Mouse (Mus musculus) right cerebral cortex, adult 18-20 months (tissue): ENCODE data around the gene Csrnp3.
"Not testable (repeated sequence)": the region's sequence is repeated elsewhere in the genome, so short reads cannot be mapped to it uniquely, and the experiment has no call there.

Experiments
- DNase-seq: peaks from one replicate; pipeline ENCODE4 v3.0.0; 2022; ENCODE audit warnings: mixed read lengths

Csrnp3 gene

DNA sequence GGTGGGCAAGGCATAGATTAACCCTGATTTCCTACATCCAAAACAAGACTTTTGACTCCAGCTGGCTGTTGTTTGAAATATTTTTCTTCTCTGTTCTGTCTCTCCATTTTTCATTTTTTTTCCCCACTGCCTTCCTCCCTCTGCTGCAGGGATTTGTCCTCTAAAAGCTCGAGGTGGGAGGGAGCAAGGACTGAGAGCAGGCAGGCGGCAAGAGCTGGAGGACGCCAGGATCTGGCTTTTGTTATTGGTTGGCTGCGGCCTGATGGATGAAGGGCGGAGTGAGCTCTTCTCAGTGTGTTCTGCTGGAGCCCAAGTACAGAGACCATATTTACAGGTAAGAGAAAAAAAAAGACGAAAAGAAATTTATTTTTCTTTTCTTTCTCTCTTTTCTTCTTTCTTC lies at the start of gene Csrnp3:
TSS of gene Csrnp3 (plus strand) at position 217 of the 400 bp plus-strand sequence.
- DNase-seq: peak; percentile 89

DNA sequence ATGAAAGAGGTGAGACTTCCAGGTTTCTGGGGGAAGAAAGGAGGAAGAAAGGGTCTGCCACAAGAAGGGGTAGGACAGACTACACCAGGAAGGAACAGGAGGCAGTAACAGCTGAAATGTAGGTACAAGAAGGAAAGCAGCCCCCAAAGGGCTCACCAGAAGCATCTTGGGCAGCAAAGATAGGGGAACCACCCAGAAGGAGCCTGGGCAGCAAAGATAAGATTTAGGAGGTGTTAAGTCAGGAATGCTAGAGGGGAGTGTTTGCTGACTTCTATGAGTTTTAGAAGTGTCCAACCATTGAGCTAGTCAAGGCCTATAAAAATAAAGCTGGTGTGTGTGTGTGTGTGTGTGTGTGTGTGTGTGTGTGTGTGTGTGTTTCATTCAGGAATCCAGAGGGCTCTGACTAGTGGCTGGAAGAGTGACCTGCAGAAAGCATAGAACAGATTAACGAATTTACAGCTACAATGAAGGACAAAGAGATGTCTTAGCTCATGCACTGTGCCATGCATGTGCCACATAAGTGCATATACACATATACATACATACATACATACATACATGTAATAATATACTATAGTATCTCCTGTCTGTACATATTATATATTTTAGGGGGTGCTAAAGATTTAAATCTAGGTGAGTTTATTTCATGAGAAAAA lies 44.4 kb upstream of the Csrnp3 start:
- DNase-seq: no peak

DNA sequence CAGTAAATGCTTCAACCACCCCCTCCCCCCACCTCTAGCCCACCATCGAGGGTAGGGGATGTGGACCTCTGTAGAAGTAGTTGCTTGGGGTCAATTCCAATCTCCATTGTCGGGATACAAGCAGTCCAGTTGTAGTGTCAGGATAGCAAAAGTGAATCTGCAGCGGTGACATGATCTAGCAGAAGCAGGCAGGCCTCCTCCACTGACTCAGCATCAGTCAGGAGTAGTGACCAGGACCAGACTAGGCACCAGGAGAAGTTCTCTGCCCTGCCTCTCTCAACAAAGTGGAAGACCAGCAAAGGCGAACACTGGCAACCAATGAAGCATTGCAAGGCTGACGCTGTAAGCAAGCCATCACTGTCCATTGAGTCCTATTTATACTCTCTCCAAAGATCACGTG lies 39.0 kb upstream of the Csrnp3 start:
- no peak for DNase-seq

- DNase-seq: not testable (repeated sequence)
These were observed 34.4 kb upstream of the Csrnp3 start for GRCm38 (mm10) chr2:65811203-65811602.

- DNase-seq: peak; percentile 37
These were observed 27.3 kb upstream of the Csrnp3 start for GRCm38 (mm10) chr2:65818080-65818796.

DNA sequence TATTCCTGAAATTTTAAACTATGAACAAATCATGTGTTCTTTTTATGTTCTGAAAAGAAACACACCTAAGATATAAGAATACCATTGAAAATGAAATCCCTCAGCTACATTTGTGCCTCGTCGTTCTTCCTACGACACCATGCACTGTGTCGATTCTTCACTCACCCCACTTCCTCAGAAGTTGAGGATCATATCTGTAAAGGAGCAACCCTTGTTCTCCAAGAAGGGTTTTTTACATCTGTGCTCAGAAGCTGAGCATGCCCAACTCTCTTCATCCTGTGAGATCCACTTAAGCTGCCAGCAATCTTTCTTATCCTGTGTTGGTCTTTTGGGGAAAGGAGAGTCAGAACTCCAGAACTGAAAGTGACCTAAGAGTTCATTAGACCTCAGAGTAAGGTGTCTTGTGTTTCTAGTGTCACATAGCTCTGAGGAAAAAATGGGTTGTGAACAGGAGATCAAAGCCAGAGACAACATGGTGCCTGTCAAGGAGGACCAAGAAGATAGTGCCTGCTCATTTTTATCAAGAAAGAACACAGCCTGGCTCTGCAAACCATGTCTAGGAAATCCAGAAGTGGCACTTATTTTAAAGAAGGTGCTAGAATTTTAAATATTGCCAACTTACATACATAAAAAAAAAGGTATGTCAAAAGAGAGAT lies 25.3 kb upstream of the Csrnp3 start:
- no peak for DNase-seq

GRCm38 (mm10) chr2:65826314-65826713 lies 19.3 kb upstream of the Csrnp3 start:
- DNase-seq: no peak

GRCm38 (mm10) chr2:65826801-65827200 lies 18.8 kb upstream of the Csrnp3 start:
- peak; percentile 15 for DNase-seq

- no peak for DNase-seq
These were observed 16.9 kb upstream of the Csrnp3 start for GRCm38 (mm10) chr2:65828699-65829098.

GRCm38 (mm10) chr2:65832738-65833395 lies 12.7 kb upstream of the Csrnp3 start:
- DNase-seq: peak; percentile 52

- no peak for DNase-seq
These were observed 12.1 kb upstream of the Csrnp3 start for GRCm38 (mm10) chr2:65833421-65833820.

GRCm38 (mm10) chr2:65841606-65842005 lies 4.0 kb upstream of the Csrnp3 start:
- DNase-seq: no peak

GRCm38 (mm10) chr2:65842356-65842755 lies 3.2 kb upstream of the Csrnp3 start:
- DNase-seq: no peak

- peak; percentile 14 for DNase-seq
These were observed 611 bp downstream of the Csrnp3 start for GRCm38 (mm10) chr2:65846000-65846755.

DNA sequence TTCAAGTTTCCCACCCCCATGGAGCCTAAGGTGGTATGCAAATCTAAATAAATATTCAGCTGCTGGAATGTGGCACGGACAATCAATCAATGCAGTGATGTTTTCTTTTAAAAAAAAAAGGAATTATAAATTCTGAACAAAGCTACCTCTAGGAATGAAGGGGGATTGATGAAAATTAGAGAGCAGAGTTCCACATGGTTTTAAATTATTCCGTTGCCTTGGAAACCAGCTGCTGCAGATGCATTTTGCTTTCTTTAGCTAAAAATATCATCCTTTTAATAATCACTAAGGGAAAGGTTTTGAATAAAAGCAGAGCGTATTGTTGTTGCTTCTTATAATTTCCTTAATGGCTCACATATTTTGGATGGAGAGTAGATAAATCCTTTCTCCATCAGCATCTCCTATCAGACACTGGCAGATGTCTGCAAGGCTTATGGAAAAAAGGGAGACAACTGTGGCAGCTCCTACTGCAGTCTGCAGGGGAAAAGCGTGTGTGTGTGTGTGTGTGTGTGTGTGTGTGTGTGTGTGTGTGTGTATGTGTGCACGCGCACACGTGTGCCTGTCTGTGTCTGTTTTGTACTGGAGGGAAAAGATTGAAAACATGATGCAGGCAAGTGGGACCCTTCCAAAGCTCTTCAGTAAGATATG lies 2.0 kb downstream of the Csrnp3 start:
- DNase-seq: peak; percentile 15

DNA sequence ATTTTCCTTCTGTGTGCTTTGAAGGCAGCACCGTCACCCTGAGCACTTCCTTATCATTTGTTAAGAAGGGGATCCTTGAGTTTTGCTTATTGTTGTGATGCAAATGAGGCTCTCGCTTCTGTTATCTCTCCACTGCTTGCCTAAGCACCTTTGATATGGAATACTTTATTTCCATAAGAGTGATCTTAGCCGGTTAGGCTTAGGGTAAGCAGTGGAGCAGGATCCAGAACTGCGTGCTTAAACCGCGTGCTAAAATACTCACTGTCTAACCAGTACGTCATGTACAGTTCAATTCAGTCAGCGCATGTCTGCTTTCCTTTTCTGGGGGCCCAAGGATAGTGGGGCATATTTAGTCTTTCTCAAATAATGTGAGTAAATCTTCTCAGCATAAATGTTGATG lies 3.1 kb downstream of the Csrnp3 start:
- no peak for DNase-seq

- not testable (repeated sequence) for DNase-seq
These were observed 4.7 kb downstream of the Csrnp3 start for GRCm38 (mm10) chr2:65850282-65850681.

GRCm38 (mm10) chr2:65856791-65857190 lies 11.2 kb downstream of the Csrnp3 start:
- no peak for DNase-seq

DNA sequence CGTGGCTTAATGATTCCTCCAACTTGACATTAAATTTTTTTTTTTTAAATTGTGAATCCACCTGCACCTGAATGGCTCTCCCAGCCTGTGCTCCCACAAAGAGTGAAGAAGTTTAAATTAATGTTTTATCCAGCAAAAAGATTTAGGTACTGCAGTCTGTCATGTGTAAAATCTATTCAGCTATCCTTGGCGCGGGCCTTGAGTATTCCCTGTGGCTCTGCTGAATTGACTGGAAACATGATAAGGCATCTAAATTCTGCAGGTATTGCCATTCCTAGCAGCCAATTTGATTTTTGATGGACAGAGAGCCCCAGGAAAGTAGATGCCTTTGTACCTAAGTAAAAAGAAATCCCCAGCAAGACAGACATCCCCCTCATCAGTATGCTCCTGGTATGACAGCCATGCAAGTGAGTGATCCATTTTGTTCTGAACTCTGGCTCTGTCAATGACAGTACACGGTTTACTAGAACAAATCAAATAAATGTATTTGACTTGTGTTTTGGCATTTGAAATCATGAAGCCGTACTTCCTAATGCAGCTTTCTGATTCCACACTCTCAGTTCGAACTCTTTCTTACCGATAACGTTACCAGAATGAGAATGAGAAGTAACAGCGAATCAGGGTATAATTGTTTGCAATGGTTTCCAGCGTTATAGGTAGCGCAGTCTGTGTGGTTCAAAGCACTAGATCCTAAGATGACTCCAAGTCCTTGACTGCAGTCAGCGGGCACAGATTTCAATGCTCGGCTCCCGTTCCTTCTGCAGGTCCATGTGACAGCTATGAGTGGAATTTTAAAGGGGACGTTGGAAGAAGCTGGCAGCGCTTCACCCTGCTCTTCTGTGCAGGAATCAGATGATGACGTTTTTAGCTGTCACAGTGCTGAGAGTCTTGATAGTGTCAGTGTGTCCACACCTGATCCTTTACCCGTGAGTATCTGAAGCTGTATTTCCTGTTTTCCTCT lies 14.5 kb downstream of the Csrnp3 start:
- DNase-seq: peak; percentile 63

DNA sequence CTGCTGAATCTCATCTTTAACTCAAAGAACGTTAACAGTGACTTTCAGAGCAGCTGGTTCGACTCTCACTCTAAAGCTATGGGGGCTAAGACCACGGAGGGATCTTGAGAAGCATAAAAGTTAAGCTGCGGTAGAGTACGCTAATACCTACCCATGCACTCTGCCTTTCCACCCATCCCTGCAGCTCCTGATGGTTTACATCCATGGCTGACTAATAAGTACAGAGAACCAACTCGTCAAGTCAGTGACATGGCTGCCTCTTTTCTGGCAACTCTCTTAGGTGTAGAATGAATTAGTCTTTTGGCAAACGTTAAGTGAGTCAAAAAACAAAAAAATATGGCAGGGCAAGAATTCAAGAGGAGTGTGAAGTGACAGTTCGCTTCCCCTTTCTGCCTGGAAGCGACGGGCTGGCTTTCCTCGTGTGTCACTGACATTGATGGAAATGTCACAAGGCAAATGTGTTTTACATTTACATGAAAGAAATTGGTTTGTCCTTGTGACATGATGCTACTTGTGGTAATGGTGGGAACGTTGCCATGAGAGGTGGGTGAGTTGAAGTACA lies 19.3 kb downstream of the Csrnp3 start:
- DNase-seq: no peak
